Mouse (Mus musculus): ENCODE data around the gene Fam53b. TPM values are rescaled to one million over a fixed set of nuclear protein-coding genes. Genes with fewer than 3 reads are reported as not detected.
A peak's percentile ranks its signal among the peaks of the same experiment; 100 is the strongest.

Fam53b gene
- polyA plus RNA-seq, 1 experiment, result 21.9 TPM

DNA sequence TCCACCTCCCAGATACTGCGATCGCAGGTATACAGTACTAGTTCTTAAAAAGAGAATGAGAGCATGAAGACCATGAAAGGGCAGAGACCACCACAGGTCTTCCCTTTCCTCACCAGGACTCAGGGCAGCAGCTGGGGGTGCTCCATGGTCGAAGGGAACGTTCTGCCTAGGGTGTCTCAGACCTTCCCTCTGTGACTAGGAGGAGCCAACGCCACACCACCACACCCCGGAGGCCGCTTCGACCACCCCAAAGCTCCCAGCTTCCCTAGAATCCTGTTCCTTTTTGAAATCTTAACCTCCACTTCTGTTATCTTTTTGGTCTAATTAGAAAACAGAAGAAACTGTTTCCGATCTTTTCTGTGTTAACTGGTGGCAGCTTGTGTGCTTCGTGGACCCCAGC, 37.8 kb downstream of the Fam53b start:
- no peak overlapping the region for H3K27ac ChIP-seq (ENCODE audit: insufficient read depth, low read length)
- no peak overlapping the region for H3K4me3 ChIP-seq (ENCODE audit: insufficient read depth, low read length)
- TF ChIP-seq CTCF (IDR thresholded peaks at IDR 0.05; ENCODE audit: extremely low read depth, insufficient read depth, low read length), result no peak
- TF ChIP-seq POLR2A (IDR thresholded peaks at IDR 0.05; ENCODE audit: extremely low read depth, insufficient read depth, low read length), result no peak
- peaks cover 6% of the 10 kb centered on the region; the same call in 1 of the 2 replicates for H3K4me1 ChIP-seq (ENCODE audit: control insufficient read depth, insufficient read depth, low read length)

DNA sequence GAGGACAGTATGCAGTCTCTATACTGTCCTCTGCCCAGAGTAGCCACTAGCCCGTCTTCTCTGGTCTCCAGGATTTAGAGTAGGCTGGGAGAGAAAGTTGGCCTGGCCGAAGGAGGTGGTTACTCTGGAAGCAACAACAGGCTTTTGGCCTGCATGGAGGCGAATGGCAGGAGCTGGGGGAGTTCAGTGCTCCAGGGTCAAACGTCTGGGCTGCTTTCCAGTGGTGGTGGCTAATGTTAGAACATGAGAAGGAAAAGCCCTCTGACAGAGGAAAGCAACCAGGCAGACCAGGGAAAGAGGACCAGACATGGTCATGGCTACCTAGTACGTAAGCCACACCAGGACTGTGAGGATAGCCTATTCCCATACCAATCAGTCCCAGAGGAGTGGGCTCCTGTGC, 38.4 kb downstream of the Fam53b start:
- H3K27ac ChIP-seq (ENCODE audit: insufficient read depth, low read length), result no peak overlapping the region
- H3K4me3 ChIP-seq (ENCODE audit: insufficient read depth, low read length), result no peak overlapping the region
- peaks cover 6% of the 10 kb centered on the region; the same call in 1 of the 2 replicates for H3K4me1 ChIP-seq (ENCODE audit: control insufficient read depth, insufficient read depth, low read length)
- TF ChIP-seq POLR2A (IDR thresholded peaks at IDR 0.05; ENCODE audit: extremely low read depth, insufficient read depth, low read length), result no peak

DNA sequence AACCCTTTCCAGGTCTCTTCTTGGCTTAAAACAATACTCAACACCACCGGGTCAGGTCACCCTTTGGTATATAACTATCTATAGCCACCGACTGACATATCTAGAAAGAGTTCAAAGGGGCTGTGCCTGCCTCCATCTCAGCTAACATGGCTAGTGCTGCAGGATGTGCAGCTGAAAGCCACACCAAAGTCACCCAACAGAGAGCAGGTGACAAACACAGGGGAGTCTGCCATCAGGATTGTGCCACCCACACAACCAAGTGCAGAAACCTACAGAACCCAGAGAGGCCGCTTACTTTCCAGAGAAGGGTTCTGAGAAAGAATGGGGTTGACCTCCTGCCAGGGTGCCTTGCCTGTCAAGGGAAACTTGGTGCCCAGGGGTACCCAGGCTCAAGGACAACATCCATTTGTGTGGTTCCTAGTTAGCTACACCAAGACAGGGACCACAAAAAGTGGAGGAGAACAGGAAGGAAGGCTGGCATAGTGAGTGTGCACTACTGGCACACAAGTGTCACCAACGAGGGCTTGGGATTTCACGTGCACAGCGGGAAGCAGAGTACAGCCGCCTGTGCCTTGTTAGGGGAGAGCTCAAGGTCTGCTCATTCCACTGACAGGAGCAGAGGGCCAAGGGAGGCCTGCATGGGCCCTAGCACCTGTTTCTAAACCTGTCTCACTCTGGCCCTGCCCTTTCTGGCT, 40.5 kb downstream of the Fam53b start:
- Histone ChIP-seq H3K27ac (ENCODE audit: insufficient read depth, low read length) (no peak overlapping the region), H3K4me1 (ENCODE audit: control insufficient read depth, insufficient read depth, low read length) (peaks cover 12% of the 10 kb centered on the region), H3K4me3 (ENCODE audit: insufficient read depth, low read length) (no peak overlapping the region)
- TF ChIP-seq CTCF (IDR thresholded peaks at IDR 0.05; ENCODE audit: extremely low read depth, insufficient read depth, low read length), result no peak
- TF ChIP-seq POLR2A (IDR thresholded peaks at IDR 0.05; ENCODE audit: extremely low read depth, insufficient read depth, low read length), result no peak

DNA sequence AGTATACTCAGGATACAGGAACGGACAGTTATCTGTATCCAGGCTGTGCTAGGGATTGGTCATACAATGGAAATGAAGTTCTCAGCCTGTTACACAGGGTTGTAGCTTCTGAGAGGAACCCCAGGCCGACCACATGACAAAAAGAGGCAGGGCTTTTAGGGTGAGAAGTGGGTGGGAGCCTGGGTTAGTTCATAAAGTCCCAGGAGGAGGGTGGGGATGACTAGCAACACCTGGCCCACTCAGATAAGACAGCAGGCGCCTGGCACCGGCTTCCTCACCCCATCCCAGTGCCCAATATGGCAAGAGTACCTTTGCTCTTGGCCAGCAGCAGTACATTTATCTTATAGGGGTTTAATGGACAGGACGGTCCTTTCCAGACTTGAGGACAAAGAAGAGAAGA, 41.2 kb downstream of the Fam53b start:
- H3K4me1 ChIP-seq (ENCODE audit: control insufficient read depth, insufficient read depth, low read length), result peaks cover 15% of the 10 kb centered on the region
- no peak overlapping the region for H3K27ac ChIP-seq (ENCODE audit: insufficient read depth, low read length)
- no peak for TF ChIP-seq CTCF (IDR thresholded peaks at IDR 0.05; ENCODE audit: extremely low read depth, insufficient read depth, low read length)
- TF ChIP-seq POLR2A (IDR thresholded peaks at IDR 0.05; ENCODE audit: extremely low read depth, insufficient read depth, low read length), result no peak
- no peak overlapping the region for H3K4me3 ChIP-seq (ENCODE audit: insufficient read depth, low read length)

GRCm38 (mm10) chr7:132768498-132769344, 45.0 kb downstream of the Fam53b start:
- peak overlapping the region; percentile 32; the same call in 1 of the 2 replicates for H3K27ac ChIP-seq (ENCODE audit: insufficient read depth, low read length)
- H3K4me3 ChIP-seq (ENCODE audit: insufficient read depth, low read length), result no peak overlapping the region
- TF ChIP-seq CTCF (IDR thresholded peaks at IDR 0.05; ENCODE audit: extremely low read depth, insufficient read depth, low read length) (no peak), POLR2A (IDR thresholded peaks at IDR 0.05; ENCODE audit: extremely low read depth, insufficient read depth, low read length) (no peak)
- H3K4me1 ChIP-seq (ENCODE audit: control insufficient read depth, insufficient read depth, low read length), result peaks cover 22% of the 10 kb centered on the region

DNA sequence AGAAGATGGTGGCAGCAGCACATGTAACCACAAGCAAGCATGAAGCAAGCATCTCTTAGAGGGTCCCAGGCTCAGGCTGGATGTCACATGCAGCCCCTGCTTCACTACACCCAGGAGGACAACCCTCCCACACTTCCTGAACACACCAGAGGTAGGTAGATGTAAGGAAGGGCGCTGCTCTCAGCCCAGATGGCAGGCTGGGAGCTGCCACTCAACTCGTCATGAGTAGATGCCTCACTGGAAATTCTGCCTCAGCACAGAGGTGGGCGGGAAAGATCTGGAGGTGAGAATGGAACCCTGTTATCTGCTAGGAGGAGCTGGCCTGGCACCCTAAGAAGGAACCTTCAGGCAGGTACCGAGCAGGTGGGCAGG, 45.7 kb downstream of the Fam53b start:
- H3K27ac ChIP-seq (ENCODE audit: insufficient read depth, low read length), result no peak overlapping the region
- no peak for TF ChIP-seq CTCF (IDR thresholded peaks at IDR 0.05; ENCODE audit: extremely low read depth, insufficient read depth, low read length)
- TF ChIP-seq POLR2A (IDR thresholded peaks at IDR 0.05; ENCODE audit: extremely low read depth, insufficient read depth, low read length), result no peak

DNA sequence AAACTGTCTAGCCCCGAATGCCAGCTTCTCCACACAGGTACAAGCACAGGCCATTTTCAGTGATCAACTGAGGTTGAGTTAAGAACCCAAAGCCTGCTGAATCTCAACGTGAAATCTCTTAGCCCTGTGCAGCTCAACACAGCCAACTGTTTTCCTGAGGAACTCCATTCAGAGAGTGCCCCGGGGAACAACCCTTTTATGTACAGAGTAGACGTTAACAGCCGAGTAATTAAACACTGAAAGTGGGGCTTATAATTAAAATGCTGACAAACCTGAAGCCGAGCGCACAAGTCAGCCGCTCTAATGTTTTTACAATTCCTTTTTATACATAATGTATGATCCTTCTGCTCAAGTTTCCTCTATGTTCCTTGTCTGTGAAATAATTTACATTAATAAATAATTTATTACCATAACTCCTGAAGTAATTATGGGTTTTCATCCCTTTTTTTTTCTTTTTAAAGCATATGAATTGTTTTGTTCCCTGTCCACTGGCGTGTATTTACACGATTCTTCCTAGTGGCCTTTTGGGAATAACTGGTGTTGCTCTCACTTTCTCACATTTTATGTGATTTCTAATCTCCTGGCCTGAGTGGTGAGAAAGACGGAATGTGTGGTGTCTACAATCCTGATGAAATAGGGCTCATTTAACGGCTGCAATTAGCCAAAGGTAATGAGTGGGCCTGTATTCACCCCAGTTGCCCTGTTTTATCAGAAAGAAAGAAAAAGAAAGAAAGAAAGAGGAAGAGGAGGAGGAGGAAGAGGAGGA, 46.3 kb downstream of the Fam53b start:
- Histone ChIP-seq H3K4me3 (ENCODE audit: insufficient read depth, low read length) (no peak overlapping the region), H3K27ac (ENCODE audit: insufficient read depth, low read length) (no peak overlapping the region), H3K4me1 (ENCODE audit: control insufficient read depth, insufficient read depth, low read length) (peaks cover 23% of the 10 kb centered on the region)
- no peak for TF ChIP-seq POLR2A (IDR thresholded peaks at IDR 0.05; ENCODE audit: extremely low read depth, insufficient read depth, low read length)

More for the DNA sequence above, 45.7 kb downstream of the Fam53b start:
- no peak overlapping the region for H3K4me3 ChIP-seq (ENCODE audit: insufficient read depth, low read length)
- H3K4me1 ChIP-seq (ENCODE audit: control insufficient read depth, insufficient read depth, low read length), result peaks cover 24% of the 10 kb centered on the region

GRCm38 (mm10) chr7:132766235-132766871, 47.3 kb downstream of the Fam53b start:
- TF ChIP-seq POLR2A (IDR thresholded peaks at IDR 0.05; ENCODE audit: extremely low read depth, insufficient read depth, low read length), result no peak
- TF ChIP-seq CTCF (IDR thresholded peaks at IDR 0.05; ENCODE audit: extremely low read depth, insufficient read depth, low read length), result no peak
- Histone ChIP-seq H3K27ac (ENCODE audit: insufficient read depth, low read length) (peak overlapping the region; percentile 22; the same call in 1 of the 2 replicates), H3K4me3 (ENCODE audit: insufficient read depth, low read length) (no peak overlapping the region), H3K4me1 (ENCODE audit: control insufficient read depth, insufficient read depth, low read length) (peaks cover 20% of the 10 kb centered on the region)

GRCm38 (mm10) chr7:132765629-132766186, 48.0 kb downstream of the Fam53b start:
- Histone ChIP-seq H3K4me3 (ENCODE audit: insufficient read depth, low read length) (no peak overlapping the region), H3K27ac (ENCODE audit: insufficient read depth, low read length) (no peak overlapping the region), H3K4me1 (ENCODE audit: control insufficient read depth, insufficient read depth, low read length) (peaks cover 20% of the 10 kb centered on the region)
- no peak for TF ChIP-seq POLR2A (IDR thresholded peaks at IDR 0.05; ENCODE audit: extremely low read depth, insufficient read depth, low read length)
- no peak for TF ChIP-seq CTCF (IDR thresholded peaks at IDR 0.05; ENCODE audit: extremely low read depth, insufficient read depth, low read length)
